Mouse (Mus musculus) lung, postnatal 0 days (tissue): ENCODE measurements at regions not wholly inside any gene's neighbourhood (a gene's known extent, or its start where the extent isn't known, plus 50 kb on each side); places are given as distances from the start of the nearest gene placed in this dataset. TPM values are rescaled to one million over a fixed set of nuclear protein-coding genes. Genes with fewer than 3 reads are reported as not detected.

Experiments used
- ATAC-seq: fragments of 200-750 bp; cut with Nextera tagmentation; 2 replicates; pipeline ENCODE4 v1.8.0; 2017; ENCODE audit warnings: moderate library complexity
- DNase-seq: peaks from one replicate; pipeline ENCODE4 v3.0.0-alpha.2; 2016; ENCODE audit warnings: low spot score
- H3K27ac ChIP-seq: fragments of 300-500 bp; sonication (generic); 2 replicates; pipeline ENCODE4 v1.5.1; 2014; ENCODE audit warnings: antibody characterized with exemption, mild to moderate bottlenecking, low read length, mixed read lengths
- H3K27me3 ChIP-seq: fragments of 300-500 bp; sonication (generic); replicated peaks from 2 replicates; pipeline ENCODE4 v1.6.1; 2014; ENCODE audit warnings: low read length, mixed read lengths; ENCODE audit not compliant: insufficient read depth
- H3K36me3 ChIP-seq: fragments of 300-500 bp; sonication (generic); 2 replicates; pipeline ENCODE4 v1.6.1; 2014; ENCODE audit warnings: low read length, mixed read lengths; ENCODE audit not compliant: insufficient read depth
- H3K4me1 ChIP-seq: fragments of 300-500 bp; sonication (generic); 2 replicates; pipeline ENCODE4 v1.6.1; 2014; ENCODE audit warnings: antibody characterized with exemption, low read depth, low read length, mixed read lengths; ENCODE audit not compliant: insufficient read depth
- H3K4me2 ChIP-seq: fragments of 300-500 bp; sonication (generic); replicated peaks from 2 replicates; pipeline ENCODE4 v1.6.1; 2014; ENCODE audit warnings: low read depth, mild to moderate bottlenecking, low read length, moderate library complexity, mixed read lengths
- H3K4me3 ChIP-seq: fragments of 300-500 bp; sonication (generic); 2 replicates; pipeline ENCODE4 v1.5.1; 2014; ENCODE audit warnings: low read depth, low read length
- H3K9ac ChIP-seq: fragments of 300-500 bp; sonication (generic); replicated peaks from 2 replicates; pipeline ENCODE4 v1.6.1; 2014; ENCODE audit warnings: low read depth, mild to moderate bottlenecking
- H3K9me3 ChIP-seq: fragments of 300-500 bp; sonication (generic); 2 replicates; pipeline ENCODE4 v1.6.1; 2016; ENCODE audit warnings: low read length, mixed read lengths
- CTCF ChIP-seq: IDR thresholded peaks from 2 replicates; pipeline ENCODE4 v1.5.1; 2016; ENCODE audit warnings: antibody characterized with exemption, mild to moderate bottlenecking
- EP300 ChIP-seq: IDR thresholded peaks from 2 replicates; pipeline ENCODE4 v1.6.1; 2016; ENCODE audit warnings: antibody characterized with exemption, mild to moderate bottlenecking, control low read depth
- WGBS: fragments of 180-500 bp; shearing (Covaris S2); extraction: QIAGEN DNeasy Blood & Tissue Kit; methylation state at CpG from one replicate; pipeline ENCODE4 v1.1.7; 2014; 5-methylcytosine and 5-hydroxymethylcytosine counted together
- microRNA-seq: library from miRNA; unstranded; fragments of <30 nt; microRNA quantifications from one replicate; pipeline ENCODE4, GENCODE M21; 2016

GRCm38 (mm10) chr1:195312426-195312825 lies 135.9 kb upstream of the Cr2 start:
- H3K9me3 ChIP-seq, result no peaks in the 10 kb centered on the region
- no peaks in the 10 kb centered on the region for H3K4me1 ChIP-seq
- WGBS, result 34% methylated on average over 2 of the region's 2 CpGs
- peak; percentile 44; the same call in 1 of the 2 replicates for ATAC-seq
- no peak overlapping the region for H3K9ac ChIP-seq
- peak; percentile 52 for DNase-seq
- H3K27me3 ChIP-seq, result no peaks in the 10 kb centered on the region
- no peaks in the 10 kb centered on the region for H3K36me3 ChIP-seq
- H3K27ac ChIP-seq, result no peak overlapping the region
- TF ChIP-seq EP300 (no peak), CTCF (no peak)
- no peak overlapping the region for H3K4me2 ChIP-seq
- H3K4me3 ChIP-seq, result no peak overlapping the region

- Histone ChIP-seq H3K9me3 (no peaks in the 10 kb centered on the region), H3K9ac (no peak overlapping the region), H3K4me3 (no peak overlapping the region), H3K27ac (no peak overlapping the region), H3K4me2 (no peak overlapping the region), H3K36me3 (no peaks in the 10 kb centered on the region), H3K4me1 (no peaks in the 10 kb centered on the region), H3K27me3 (no peaks in the 10 kb centered on the region)
- no peak for DNase-seq
- TF ChIP-seq EP300, result no peak
- TF ChIP-seq CTCF, result no peak
- 71% methylated on average over 2 of the region's 2 CpGs for WGBS
- no peak for ATAC-seq
Observed at GRCm38 (mm10) chr1:195285076-195285475, 108.6 kb upstream of the Cr2 start.

DNA sequence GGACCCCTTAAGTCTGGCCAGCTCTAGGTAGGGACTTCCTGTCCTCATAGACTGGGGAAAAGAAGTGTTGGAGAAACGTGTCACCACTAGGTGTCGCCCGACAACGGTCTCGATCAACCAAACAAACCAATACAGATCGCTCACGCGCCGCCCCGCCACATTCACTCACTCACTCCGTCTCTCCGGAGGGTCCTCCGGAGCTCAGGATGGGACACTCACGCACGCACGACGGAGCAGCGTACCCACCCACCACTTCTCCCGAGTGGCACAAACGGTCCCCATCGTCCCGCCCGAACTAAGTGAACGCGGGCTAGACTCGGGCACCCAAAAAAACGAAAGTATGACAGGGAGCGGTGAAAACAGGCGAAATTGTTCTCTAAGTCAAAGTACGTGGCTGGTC lies 65.0 kb upstream of the Cr2 start:
- H3K4me3 ChIP-seq, result no peak overlapping the region
- peak; percentile 100 for DNase-seq
- H3K4me1 ChIP-seq, result no peaks in the 10 kb centered on the region
- H3K9me3 ChIP-seq, result no peaks in the 10 kb centered on the region
- no peak for ATAC-seq
- H3K4me2 ChIP-seq, result no peak overlapping the region
- TF ChIP-seq CTCF (no peak), EP300 (no peak)
- H3K27me3 ChIP-seq, result no peaks in the 10 kb centered on the region
- H3K9ac ChIP-seq, result no peak overlapping the region
- no peaks in the 10 kb centered on the region for H3K36me3 ChIP-seq
- H3K27ac ChIP-seq, result no peak overlapping the region
- WGBS, result 5% methylated on average over 30 of the region's 30 CpGs

GRCm38 (mm10) chr1:195232658-195233057 lies 56.1 kb upstream of the Cr2 start:
- no peaks in the 10 kb centered on the region for H3K9me3 ChIP-seq
- H3K27ac ChIP-seq, result no peak overlapping the region
- peak; percentile 76 for TF ChIP-seq CTCF
- no peak for TF ChIP-seq EP300
- H3K9ac ChIP-seq, result no peak overlapping the region
- DNase-seq, result peak; percentile 60
- no peaks in the 10 kb centered on the region for H3K4me1 ChIP-seq
- ATAC-seq, result no peak
- no peak overlapping the region for H3K4me2 ChIP-seq
- H3K4me3 ChIP-seq, result no peak overlapping the region
- H3K36me3 ChIP-seq, result no peaks in the 10 kb centered on the region
- H3K27me3 ChIP-seq, result no peaks in the 10 kb centered on the region

- no peak overlapping the region for H3K4me3 ChIP-seq
- DNase-seq (no peak), ATAC-seq (no peak)
- H3K36me3 ChIP-seq, result no peaks in the 10 kb centered on the region
- no peaks in the 10 kb centered on the region for H3K27me3 ChIP-seq
- H3K4me2 ChIP-seq, result no peak overlapping the region
- no peak overlapping the region for H3K27ac ChIP-seq
- TF ChIP-seq CTCF (no peak), EP300 (no peak)
- WGBS, result 90% methylated on average over 2 of the region's 2 CpGs
- H3K9ac ChIP-seq, result no peak overlapping the region
- H3K9me3 ChIP-seq, result no peaks in the 10 kb centered on the region
- no peaks in the 10 kb centered on the region for H3K4me1 ChIP-seq
Observed at GRCm38 (mm10) chr1:195227007-195227406, 50.5 kb upstream of the Cr2 start.

Small RNAs in the stretch of these regions (microRNA-seq; reads per million reads assigned to microRNA genes)
- gene Gm24802, result not detected
